Mouse (Mus musculus) megakaryocyte, embryonic 14.5 days (primary cell): ENCODE results near the gene Ddx28. TPM values are rescaled to one million over a fixed set of nuclear protein-coding genes. Genes with fewer than 3 reads are reported as not detected.

Source experiments
- H3K27me3 ChIP-seq: replicated peaks from 2 replicates; pipeline ENCODE3; 2012; ENCODE audit warnings: inconsistent platforms
- H3K36me3 ChIP-seq: replicated peaks from 2 replicates; pipeline ENCODE3; 2012; ENCODE audit warnings: low read length, inconsistent platforms, mixed read lengths
- H3K4me1 ChIP-seq: 2 replicates; pipeline ENCODE4 v1.6.1; 2012; ENCODE audit warnings: inconsistent platforms
- H3K4me3 ChIP-seq: replicated peaks from 2 replicates; pipeline ENCODE3; 2012; ENCODE audit warnings: moderate library complexity, mild to moderate bottlenecking, inconsistent platforms
- H3K9me3 ChIP-seq: 2 replicates; pipeline ENCODE4 v1.6.1; 2012; ENCODE audit warnings: inconsistent platforms
- FLI1 ChIP-seq: IDR thresholded peaks from 2 replicates; pipeline ENCODE4 v1.6.1; 2012; ENCODE audit warnings: low read length, inconsistent platforms, mixed read lengths
- GATA1 ChIP-seq: IDR thresholded peaks from 3 replicates; pipeline ENCODE4 v1.6.1; 2012; ENCODE audit warnings: mixed read lengths, low read length, inconsistent platforms, borderline replicate concordance
- polyA plus RNA-seq: library from polyadenylated mRNA; stranded (reverse); fragments of >175 nt; gene quantifications from 2 replicates; pipeline ENCODE4 v1.2.3, GENCODE M21; 2012; ENCODE audit warnings: low replicate concordance; ENCODE audit not compliant: insufficient read depth

Gene Ddx28
- polyA plus RNA-seq: 3.7 and 10.4 TPM in 2 replicates

DNA sequence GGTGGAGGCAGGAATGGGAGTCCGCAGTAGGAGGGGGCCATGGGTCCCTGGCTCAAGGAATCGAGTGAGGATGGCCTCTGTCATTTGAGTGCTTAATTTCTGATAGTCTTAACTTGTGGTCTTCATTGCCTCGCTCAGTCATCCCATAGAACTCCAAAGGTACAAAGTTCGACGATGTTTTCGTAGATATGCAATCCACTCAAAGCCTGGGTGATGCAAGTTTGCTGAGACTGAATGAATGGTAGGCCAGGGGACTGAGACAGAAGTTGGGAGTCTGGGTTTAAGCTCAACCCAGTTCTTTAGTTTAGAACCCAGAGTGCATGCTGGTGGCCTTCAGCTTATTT is at the start of gene Ddx28:
TSS of gene Ddx28 (minus strand) at position 240 of the 344 bp plus-strand sequence.
- no peak for TF ChIP-seq GATA1
- no peak for TF ChIP-seq FLI1
- Histone ChIP-seq H3K27me3 (no peaks in the 10 kb centered on the region), H3K4me1 (peaks cover 47% of the 10 kb centered on the region), H3K9me3 (no peaks in the 10 kb centered on the region), H3K4me3 (peak within 1 kb of the TSS; percentile 99), H3K36me3 (peaks cover 21% of the 10 kb centered on the region)

DNA sequence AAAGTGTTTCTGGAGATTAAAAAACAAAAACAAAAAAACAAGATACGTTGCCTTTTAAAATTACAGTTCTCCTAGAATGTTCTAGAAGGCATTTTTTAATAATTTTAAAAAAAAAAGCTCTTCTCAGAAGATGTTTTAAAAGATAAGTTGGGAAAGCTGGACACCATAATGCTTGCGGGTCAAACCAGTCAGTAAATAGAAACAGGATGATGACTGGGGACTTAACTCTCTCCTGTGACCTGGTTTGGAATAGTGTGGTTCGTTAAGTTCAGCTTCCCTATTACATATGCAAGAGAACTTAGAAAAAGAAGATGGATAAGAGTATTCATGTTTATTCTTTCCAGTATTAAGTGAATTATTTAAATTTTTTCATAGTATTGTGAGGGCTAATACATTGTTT is 48.8 kb upstream of the Ddx28 start:
- Histone ChIP-seq H3K27me3 (no peaks in the 10 kb centered on the region), H3K9me3 (no peaks in the 10 kb centered on the region), H3K4me1 (peaks cover 57% of the 10 kb centered on the region), H3K4me3 (peak overlapping the region; percentile 100), H3K36me3 (no peaks in the 10 kb centered on the region)
- TF ChIP-seq GATA1 (no peak), FLI1 (no peak)

DNA sequence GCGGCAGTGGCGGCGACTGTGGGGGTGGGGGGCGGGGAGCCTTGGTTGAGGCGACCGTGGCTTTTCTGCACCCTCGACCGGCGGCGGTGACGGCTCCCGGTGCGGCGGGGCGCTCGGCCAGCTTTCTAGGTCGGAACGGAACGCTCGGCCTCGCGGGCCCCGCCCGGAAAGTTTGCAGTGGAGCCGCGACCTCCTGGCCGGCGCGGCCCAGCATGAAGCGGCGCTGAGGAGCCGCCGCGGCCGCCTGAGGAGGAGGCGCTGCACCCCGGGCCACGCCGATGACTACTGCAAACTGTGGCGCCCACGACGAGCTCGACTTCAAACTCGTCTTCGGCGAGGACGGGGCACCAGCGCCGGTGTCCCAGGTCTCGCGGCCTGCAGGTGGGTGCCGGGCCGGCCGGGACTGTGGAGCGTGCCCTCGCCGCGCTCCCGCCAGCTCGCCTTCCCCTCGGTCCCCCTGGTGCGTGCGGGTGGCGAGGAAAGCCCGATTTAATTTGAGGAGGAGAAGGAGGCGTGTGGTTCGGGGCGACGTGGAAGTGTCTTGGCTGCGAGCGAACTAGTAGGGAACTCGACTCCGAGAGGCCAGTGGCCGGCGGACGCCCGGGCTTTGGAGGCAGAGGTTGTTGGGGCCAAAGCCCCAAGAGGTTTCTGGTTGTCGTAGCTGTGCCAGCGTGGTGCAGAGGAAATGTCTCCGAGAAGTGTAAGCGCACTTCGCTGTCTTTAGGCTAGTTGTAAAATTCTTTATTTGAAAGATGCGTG is 48.1 kb upstream of the Ddx28 start:
- Histone ChIP-seq H3K27me3 (no peaks in the 10 kb centered on the region), H3K36me3 (peaks cover 6% of the 10 kb centered on the region), H3K9me3 (no peaks in the 10 kb centered on the region), H3K4me1 (peaks cover 64% of the 10 kb centered on the region), H3K4me3 (peak overlapping the region; percentile 100)
- TF ChIP-seq GATA1 (no peak), FLI1 (no peak)

- TF ChIP-seq GATA1: no peak
- no peak for TF ChIP-seq FLI1
- Histone ChIP-seq H3K27me3 (no peaks in the 10 kb centered on the region), H3K4me1 (peaks cover 67% of the 10 kb centered on the region), H3K4me3 (peak within 1 kb of the TSS; percentile 100), H3K36me3 (peaks cover 13% of the 10 kb centered on the region), H3K9me3 (no peaks in the 10 kb centered on the region)
Measured at GRCm38 (mm10) chr8:106058731-106059612, 47.3 kb upstream of the Ddx28 start, which contains the start of gene Nfatc3. Gene Nfatc3 (plus strand): TSS chr8:106058840.

DNA sequence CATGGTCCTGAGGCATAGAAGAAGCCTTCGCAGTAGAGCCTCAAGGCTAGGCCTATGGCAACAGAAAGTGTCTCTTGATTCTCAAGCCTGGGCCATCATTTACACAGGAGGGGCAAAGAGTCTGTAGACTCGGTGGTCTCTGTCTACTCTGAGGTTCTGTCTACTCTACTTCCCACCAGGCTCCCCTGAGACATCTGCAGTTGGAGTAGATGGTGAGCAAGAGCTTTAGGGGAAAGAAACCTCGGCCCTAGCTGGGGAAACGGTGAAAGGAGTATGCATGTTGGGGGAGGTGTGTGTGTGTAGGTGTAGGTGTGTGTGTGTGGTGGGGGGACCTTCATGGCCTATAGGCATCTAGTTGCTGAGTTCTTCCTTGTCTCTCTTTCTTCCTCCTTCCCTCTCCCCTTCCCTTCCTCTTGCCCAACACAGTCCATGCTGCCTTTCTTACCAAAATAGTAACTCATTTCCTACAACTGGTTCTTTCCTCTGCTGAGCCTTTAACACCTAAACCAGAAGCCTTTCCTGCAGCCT is 44.8 kb upstream of the Ddx28 start:
- Histone ChIP-seq H3K36me3 (peaks cover 38% of the 10 kb centered on the region), H3K9me3 (no peaks in the 10 kb centered on the region), H3K4me3 (no peak overlapping the region), H3K4me1 (peaks cover 50% of the 10 kb centered on the region), H3K27me3 (no peaks in the 10 kb centered on the region)
- no peak for TF ChIP-seq FLI1
- no peak for TF ChIP-seq GATA1

- H3K36me3 ChIP-seq: peaks cover 52% of the 10 kb centered on the region
- TF ChIP-seq GATA1: no peak
- TF ChIP-seq FLI1: no peak
- no peaks in the 10 kb centered on the region for H3K27me3 ChIP-seq
- H3K4me3 ChIP-seq: no peak overlapping the region
- no peaks in the 10 kb centered on the region for H3K9me3 ChIP-seq
- H3K4me1 ChIP-seq: peaks cover 48% of the 10 kb centered on the region
Measured at GRCm38 (mm10) chr8:106055038-106055437, 43.4 kb upstream of the Ddx28 start.

DNA sequence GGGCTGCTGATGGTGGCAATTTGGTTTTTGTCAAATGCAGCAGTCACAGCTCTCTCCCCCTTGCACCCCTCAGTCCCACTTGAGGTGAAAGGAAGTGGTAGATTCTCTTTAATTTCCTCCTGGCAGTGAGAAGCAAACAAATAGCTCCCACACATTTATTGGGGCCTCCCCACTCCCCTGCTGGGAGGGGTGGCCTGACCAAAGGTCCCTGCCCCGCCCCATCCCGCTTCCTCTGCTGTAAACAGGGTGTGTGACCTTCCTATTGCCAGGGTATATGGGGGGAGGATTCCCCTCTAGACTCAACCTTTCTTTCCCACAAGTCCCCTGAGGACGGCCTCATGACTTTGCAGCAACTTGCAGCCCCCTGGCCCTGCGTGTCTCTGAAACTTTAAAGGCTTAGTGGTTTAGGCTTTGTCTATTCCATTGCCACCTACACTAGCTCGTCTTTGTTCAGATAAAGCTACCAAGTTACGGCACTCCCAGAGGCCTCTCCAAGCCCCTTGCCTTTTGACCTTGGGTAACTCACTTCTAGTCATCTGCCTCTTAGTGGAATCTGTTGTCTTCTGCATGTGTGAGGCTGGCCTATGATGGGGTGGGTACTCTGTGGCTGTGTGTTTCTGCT is 42.6 kb upstream of the Ddx28 start:
- TF ChIP-seq FLI1: no peak
- no peak for TF ChIP-seq GATA1
- H3K9me3 ChIP-seq: no peaks in the 10 kb centered on the region
- H3K4me3 ChIP-seq: no peak overlapping the region
- no peaks in the 10 kb centered on the region for H3K27me3 ChIP-seq
- H3K36me3 ChIP-seq: peaks cover 60% of the 10 kb centered on the region
- H3K4me1 ChIP-seq: peaks cover 48% of the 10 kb centered on the region

DNA sequence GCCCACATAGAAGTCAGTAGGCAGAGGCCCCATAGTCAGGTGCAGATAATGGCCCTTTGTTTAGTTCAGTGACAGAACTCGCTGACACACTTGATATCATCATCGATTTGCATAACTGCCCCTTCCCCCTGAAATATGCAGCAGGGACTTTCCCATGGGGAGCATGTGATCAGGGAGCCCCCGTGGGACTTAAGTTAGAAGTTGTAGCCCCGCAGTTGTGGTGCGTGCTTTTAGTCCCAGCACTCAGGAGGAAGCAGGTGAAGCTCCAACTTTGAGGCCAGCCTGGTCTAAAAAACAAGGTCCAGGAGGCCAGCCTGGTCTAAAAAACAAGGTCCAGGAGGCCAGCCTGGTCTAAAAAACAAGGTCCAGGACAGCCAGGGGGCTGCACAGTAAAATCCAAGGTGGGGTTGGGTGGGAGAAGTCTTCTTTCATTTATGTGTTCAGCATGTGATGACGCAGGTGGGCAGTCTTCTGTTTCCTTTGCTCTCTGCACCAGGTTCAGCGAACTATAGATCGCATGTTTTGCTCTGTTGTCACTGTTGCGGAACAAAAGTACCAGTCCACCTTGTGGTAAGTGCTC is 40.9 kb upstream of the Ddx28 start:
- Histone ChIP-seq H3K9me3 (no peaks in the 10 kb centered on the region), H3K27me3 (no peaks in the 10 kb centered on the region), H3K4me1 (peaks cover 45% of the 10 kb centered on the region), H3K4me3 (no peak overlapping the region), H3K36me3 (peaks cover 72% of the 10 kb centered on the region)
- TF ChIP-seq FLI1 (no peak), GATA1 (no peak)

- H3K36me3 ChIP-seq: peaks cover 84% of the 10 kb centered on the region
- H3K9me3 ChIP-seq: no peaks in the 10 kb centered on the region
- H3K4me1 ChIP-seq: peaks cover 36% of the 10 kb centered on the region
- no peak overlapping the region for H3K4me3 ChIP-seq
- no peaks in the 10 kb centered on the region for H3K27me3 ChIP-seq
- TF ChIP-seq FLI1: no peak
- no peak for TF ChIP-seq GATA1
Measured at GRCm38 (mm10) chr8:106051068-106051467, 39.4 kb upstream of the Ddx28 start.
